Mouse (Mus musculus): ENCODE results near the gene Prdx2.

- TF ChIP-seq CTCF (IDR thresholded peaks at IDR 0.05) (no peak), POLR2A (IDR thresholded peaks at IDR 0.05; ENCODE audit: insufficient read depth, low read depth, low read length) (no peak), EP300 (IDR thresholded peaks at IDR 0.05; ENCODE audit: insufficient read depth, low read depth, low read length) (no peak)
Observed at GRCm38 (mm10) chr8:84925557-84925956, 43.8 kb upstream of the Prdx2 start.
